Mouse (Mus musculus) thymus, adult 2 months (tissue): ENCODE measurements around the gene Nrp2.

Experiments
- CTCF ChIP-seq: fragments of 200-500 bp; IDR thresholded peaks from 2 replicates; pipeline ENCODE4 v1.5.1; 2012; ENCODE audit warnings: mild to moderate bottlenecking, control low read depth, low read length, moderate library complexity, borderline replicate concordance; ENCODE audit not compliant: control insufficient read depth, poor library complexity, insufficient read depth; ENCODE audit errors: extremely low read depth
- POLR2A ChIP-seq: fragments of 200-500 bp; IDR thresholded peaks from 2 replicates; pipeline ENCODE4 v1.6.1; 2012; ENCODE audit warnings: mild to moderate bottlenecking, low read length, control low read depth, moderate library complexity; ENCODE audit not compliant: control insufficient read depth, poor library complexity, insufficient read depth; ENCODE audit errors: extremely low read depth

DNA sequence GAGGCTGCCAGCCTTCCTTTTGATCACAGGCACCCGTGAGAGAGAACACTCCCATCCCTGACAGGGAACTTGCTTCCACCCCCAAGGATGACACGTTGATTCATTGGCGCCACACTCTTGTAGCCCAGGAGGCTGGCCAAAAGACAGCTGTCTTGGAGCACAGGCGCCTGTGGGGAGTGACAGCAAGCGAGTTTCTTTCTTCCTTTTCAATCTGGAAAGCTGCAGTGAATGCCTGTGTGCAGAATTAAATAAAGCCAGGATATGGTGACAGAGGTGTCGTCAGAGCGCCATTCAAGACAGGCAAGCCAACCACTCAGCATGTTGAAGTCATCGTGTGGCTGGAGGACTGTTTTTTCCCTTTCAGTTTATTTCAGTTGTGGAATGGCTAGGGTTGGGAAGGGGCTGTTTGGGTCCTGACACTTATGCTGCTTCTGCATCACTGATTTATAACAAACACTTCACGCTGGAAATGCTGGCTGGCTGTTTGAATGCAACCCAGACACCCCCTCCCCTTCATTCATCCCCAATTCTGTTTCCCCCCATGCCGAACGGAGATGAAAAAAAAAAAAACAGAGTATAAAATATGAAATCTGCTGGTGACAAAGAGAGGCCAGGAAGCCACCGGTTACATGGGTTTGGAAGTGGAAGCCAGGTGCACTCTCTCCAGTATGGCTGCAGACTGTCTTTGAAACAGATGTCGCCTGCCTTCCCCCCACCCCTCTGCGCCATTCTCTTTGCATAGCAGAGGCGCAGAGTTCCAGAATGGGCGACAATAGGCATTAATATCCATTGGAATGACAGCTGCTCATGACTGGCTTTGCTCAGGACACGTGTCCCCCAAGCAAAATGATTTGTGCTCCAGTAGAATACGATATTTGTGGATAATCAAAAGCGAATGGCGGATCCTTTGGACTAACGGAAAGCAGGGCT, 20.4 kb upstream of the Nrp2 start:
- TF ChIP-seq CTCF (no peak), POLR2A (no peak)
